Mouse (Mus musculus) kidney, postnatal 10 days (tissue): ENCODE measurements at regions not wholly inside any gene's neighbourhood (a gene's known extent, or its start where the extent isn't known, plus 50 kb on each side); places are given as distances from the start of the nearest gene placed in this dataset.

Experiments used
- DNase-seq: peaks from one replicate; pipeline ENCODE4 v3.0.0; 2021; ENCODE audit warnings: mixed read lengths

- no peak for DNase-seq
Measured at GRCm38 (mm10) chr15:74461935-74462334, 174.2 kb downstream of the Mroh4 start.

DNA sequence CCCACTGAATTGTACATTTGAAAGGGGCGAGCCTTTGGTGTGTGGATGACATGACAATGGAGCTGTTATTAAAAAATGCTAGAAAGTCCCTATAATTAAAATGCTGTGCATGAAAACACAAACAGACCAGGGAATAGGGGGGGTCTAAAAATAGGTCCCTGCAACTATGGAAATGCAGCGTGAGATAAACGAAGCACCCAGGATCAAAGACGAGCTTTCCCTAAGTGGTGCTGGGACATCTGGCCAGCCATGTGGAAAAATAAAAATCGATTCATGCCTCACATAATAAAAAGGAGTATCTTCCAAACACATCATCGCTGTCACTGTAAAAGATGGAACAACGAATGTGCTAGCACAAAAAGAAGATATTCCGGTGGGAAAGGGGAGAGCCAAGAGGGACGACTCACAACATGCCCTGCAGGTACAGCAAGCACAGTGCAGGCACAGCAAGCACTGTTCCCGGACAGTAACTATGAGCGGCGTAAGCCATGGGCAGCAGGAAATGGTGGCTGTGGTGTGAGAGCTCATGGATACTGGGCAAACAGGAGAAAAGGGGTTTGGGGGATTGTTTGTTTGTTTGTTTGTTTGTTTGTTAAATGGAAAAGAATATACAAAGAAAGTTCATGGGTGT, 176.7 kb downstream of the Mroh4 start:
- no peak for DNase-seq

GRCm38 (mm10) chr15:74458940-74459339, 177.2 kb downstream of the Mroh4 start:
- DNase-seq: no peak

GRCm38 (mm10) chr15:74457965-74458364, 178.2 kb downstream of the Mroh4 start:
- no peak for DNase-seq

GRCm38 (mm10) chr15:74456675-74457040, 179.5 kb downstream of the Mroh4 start:
- DNase-seq: no peak

GRCm38 (mm10) chr15:74455921-74456674, 180.1 kb downstream of the Mroh4 start:
- no peak for DNase-seq

DNA sequence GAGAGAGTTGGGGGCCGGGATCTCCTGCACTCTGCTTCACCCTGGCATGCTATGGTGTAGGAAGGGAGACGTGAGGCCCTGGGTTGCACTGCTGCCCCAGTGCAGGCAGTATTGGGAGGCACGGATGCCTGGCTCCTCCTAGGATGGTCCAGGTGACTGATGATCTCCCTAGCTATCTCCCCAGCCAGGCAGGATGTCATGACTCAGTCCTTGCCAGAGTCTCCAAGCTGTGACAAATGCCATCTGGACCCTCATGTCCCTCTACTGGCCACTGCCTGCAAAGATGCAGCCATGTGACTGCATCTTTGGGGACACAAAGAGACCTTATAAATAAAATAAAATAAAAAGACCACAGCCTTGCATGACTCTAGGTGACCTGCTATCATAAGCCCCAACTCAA, 181.6 kb downstream of the Mroh4 start:
- DNase-seq: no peak

- DNase-seq: no peak
Measured at GRCm38 (mm10) chr15:74453810-74454209, 182.3 kb downstream of the Mroh4 start.

GRCm38 (mm10) chr15:74452426-74452825, 183.7 kb downstream of the Mroh4 start:
- DNase-seq: no peak

GRCm38 (mm10) chr15:74441889-74442288, 194.3 kb downstream of the Mroh4 start:
- no peak for DNase-seq

GRCm38 (mm10) chr15:74426989-74427388, 209.2 kb downstream of the Mroh4 start:
- no peak for DNase-seq

- DNase-seq: no peak
Measured at GRCm38 (mm10) chr15:74423001-74423400, 213.2 kb downstream of the Mroh4 start.

- no peak for DNase-seq
Measured at GRCm38 (mm10) chr15:74420550-74420949, 215.6 kb downstream of the Mroh4 start.

DNA sequence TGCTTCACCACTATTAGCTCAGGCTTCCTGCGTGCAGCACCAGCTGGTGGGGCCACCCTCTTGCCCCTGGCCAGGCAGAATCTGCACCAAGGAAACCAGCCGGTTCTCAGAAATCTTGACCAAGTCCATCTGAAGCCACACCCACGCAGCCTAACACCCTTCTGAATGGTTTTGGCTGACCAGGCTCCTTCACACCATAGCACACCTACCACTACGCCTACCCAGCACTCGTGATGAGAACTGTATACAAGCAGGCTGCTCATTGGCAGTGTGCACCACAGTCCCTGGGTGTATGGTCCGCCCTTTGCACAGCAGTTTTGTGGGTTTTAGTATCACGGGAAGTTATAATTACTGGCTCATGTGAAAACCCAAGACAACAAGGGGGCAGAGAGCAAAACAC, 217.5 kb downstream of the Mroh4 start:
- no peak for DNase-seq

GRCm38 (mm10) chr15:74413217-74413616, 222.9 kb downstream of the Mroh4 start:
- DNase-seq: peak; percentile 7

- DNase-seq: no peak
Measured at GRCm38 (mm10) chr15:74412261-74412660, 223.9 kb downstream of the Mroh4 start.

DNA sequence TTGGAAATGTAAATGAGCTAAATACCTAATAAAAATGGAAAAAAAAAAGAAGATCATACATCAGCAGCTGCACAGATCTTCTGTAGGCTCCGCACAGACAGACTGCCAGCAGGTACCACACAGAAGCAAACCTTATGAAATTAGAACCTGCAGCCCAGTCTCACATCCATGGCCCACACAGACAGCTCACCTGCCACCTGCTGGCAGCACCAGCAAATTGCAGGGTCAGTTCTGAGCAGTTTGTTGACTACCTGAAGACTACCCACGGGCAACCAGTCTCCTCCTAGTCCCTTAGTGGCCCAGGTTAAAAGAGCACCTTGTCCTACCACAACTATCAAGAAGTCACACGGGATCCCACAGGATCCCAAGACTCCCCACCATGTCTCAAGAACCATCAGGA, 225.1 kb downstream of the Mroh4 start:
- DNase-seq: peak; percentile 19

DNA sequence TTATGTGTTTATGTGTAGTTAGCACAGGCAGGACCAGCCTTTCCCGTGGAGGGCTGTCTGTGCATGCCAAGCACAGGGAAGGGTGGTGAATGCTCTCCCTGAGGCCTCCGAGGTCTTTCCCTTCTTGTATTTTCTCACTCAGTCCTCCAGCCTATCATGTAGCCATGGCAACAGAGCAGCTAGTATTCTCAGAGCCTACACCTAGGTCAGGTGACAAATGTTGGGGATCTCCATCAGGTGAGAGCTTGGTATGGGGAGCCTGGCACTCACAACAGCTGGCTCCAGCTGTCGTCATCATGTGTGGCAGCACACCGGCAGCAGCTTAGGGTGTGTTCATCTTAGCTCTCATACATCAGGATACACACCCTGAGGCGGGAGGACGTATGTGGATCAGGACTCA, 231.3 kb downstream of the Mroh4 start:
- DNase-seq: no peak

GRCm38 (mm10) chr15:74401275-74401674, 234.9 kb downstream of the Mroh4 start:
- no peak for DNase-seq

DNA sequence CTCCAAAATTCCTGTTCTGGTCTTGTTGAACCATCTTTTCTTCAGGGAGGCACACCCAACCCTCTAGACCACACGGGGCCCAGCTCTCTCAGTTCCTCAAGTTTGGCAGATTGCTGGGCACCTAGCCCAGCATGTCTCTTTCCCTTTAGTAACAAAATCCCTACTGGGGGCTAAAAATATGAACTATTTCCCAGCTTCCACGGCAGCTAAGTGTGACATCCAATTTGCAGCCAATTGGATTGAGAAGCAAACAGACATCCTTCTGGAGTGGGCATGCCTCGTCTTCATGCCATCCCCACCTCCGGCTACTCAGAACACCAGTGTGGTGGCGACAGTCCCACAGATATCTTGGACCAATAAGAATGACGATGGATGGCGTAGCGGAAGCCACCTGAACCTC, 240.1 kb downstream of the Mroh4 start:
- no peak for DNase-seq

DNA sequence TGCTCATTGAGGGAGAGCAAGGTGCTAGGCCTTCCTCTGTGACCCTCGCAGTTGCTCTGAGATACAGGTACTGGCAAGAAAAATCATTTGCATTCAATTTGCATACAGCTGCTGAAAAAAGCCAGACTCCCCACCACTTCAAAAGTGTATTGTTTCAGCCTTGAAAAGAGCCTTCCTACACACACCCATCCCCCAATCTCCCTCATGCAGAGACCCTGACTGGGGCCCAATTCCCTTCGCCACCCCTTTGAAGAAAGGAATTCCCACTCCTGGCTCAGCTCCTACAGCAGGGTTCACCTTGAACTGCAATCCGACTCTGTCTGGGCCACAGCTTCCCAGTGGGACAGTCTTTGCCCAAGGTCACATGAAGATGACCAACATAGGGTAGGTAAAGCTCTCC, 248.6 kb downstream of the Mroh4 start:
- DNase-seq: no peak

DNA sequence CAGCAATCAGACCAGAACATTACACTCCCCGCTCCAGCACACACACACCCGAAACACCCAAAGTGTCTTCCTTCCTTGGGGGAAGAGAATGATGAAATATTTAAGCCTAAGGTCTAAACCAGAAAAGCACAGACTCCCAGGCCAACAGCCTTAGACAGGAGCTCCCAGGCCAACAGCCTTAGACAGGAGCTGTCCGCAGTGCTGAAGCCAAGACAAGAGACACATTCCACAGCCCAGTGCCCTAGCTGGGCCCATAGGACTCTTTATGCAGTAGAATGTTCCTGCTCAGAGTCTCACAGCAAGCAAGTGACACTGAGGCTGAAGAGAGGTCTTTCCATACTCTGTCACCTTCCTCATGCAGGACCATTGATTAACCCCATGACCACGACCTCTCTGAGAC, 253.6 kb downstream of the Mroh4 start:
- DNase-seq: peak; percentile 82

GRCm38 (mm10) chr15:74379366-74379765, 256.8 kb downstream of the Mroh4 start:
- no peak for DNase-seq

- no peak for DNase-seq
Measured at GRCm38 (mm10) chr15:74369461-74369860, 266.7 kb downstream of the Mroh4 start.

DNA sequence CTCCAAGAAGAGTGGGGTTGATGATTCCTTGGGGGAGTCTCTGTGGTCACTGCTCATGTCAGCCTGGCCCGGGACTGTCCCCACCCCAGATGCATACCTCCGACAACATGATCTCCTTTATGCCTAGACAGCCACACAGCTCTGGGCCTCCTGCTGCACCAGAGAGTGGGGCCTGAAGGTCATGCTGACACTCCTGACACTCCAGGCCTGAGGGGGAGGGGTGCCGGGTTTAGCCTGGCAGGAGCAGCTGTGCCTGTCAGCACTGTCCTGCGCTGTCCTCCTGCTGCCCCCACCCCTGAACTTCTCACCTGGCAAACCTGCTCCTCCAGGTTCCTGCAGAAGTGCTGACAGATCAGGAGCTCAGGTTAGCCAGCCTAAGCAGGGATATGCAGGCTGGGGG, 288.2 kb downstream of the Mroh4 start:
- no peak for DNase-seq
